Mouse (Mus musculus) activated CD4-positive, CD25-positive, alpha-beta regulatory T cell, adult 4 months (primary cell): ENCODE results near the gene Gna14. TPM values are rescaled to one million over a fixed set of nuclear protein-coding genes. Genes with fewer than 3 reads are reported as not detected.

ENCODE experiments used
- ATAC-seq: one replicate; pipeline ENCODE4 v1.8.0; 2017
- polyA plus RNA-seq, 2 experiments: library from polyadenylated mRNA; unstranded; fragments of 100-300 nt; shearing (Covaris generic); gene quantifications; one replicate each; pipeline ENCODE4 v1.2.1; 2017

Gna14 gene
- polyA plus RNA-seq, 2 experiments from 2014 or later: 3.3 to 4.7 TPM

GRCm38 (mm10) chr19:16598653-16599297 is 163.2 kb downstream of the Gna14 start:
- no peak for ATAC-seq

DNA sequence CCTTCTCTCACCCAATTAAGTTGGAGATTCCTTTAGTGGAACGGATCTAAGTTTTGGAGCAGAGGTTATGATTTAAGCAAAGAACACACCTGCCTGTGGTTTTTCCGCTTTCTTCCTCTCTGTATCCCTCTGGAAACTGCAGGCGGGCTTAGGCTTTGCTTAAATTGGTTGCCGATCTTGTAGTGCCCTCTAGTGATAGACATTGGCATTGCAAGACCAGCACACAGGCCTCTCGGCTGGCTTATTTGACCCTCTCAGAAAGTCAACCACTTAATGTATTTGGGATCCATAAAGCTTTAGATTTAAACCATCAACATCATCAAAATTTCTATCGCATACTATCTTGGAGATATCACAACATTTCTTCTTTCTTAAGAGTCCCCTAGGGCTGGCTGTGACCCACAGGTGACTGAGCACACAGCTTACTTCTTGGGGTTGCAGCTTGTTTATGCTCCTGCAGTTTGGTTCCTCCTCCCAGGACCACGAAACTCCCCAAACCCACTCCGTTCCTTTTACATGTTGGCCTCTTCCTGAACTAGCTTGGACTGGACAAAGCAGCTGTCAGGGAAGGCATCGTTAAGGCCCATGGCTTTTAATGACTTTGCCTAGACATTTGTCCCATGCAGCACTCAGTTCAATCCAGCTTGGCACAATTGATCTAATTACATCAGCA is 163.9 kb downstream of the Gna14 start:
- ATAC-seq: no peak

GRCm38 (mm10) chr19:16602026-16602425 is 166.5 kb downstream of the Gna14 start:
- no peak for ATAC-seq

GRCm38 (mm10) chr19:16607634-16608033 is 172.1 kb downstream of the Gna14 start:
- no peak for ATAC-seq

- ATAC-seq: no peak
These were observed 187.6 kb downstream of the Gna14 start for GRCm38 (mm10) chr19:16623154-16623553.

DNA sequence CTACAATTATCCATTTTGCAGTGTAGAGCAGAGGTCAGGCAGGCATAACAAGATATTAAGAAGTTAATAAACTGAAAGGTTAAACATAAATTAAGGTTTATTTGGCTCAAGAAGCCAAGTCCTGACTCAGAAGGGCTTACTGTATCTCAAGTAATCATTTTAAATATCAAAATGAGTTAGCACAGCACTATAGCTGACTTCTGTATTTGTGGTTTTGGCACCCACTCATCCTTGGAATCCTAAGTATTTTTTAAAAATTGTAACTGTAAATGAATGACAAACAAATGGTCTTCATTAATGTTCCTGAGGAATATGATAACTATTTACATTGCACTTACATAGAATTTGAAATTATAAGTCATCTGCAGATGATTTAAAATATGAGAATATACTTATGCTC is 189.4 kb downstream of the Gna14 start:
- ATAC-seq: no peak

DNA sequence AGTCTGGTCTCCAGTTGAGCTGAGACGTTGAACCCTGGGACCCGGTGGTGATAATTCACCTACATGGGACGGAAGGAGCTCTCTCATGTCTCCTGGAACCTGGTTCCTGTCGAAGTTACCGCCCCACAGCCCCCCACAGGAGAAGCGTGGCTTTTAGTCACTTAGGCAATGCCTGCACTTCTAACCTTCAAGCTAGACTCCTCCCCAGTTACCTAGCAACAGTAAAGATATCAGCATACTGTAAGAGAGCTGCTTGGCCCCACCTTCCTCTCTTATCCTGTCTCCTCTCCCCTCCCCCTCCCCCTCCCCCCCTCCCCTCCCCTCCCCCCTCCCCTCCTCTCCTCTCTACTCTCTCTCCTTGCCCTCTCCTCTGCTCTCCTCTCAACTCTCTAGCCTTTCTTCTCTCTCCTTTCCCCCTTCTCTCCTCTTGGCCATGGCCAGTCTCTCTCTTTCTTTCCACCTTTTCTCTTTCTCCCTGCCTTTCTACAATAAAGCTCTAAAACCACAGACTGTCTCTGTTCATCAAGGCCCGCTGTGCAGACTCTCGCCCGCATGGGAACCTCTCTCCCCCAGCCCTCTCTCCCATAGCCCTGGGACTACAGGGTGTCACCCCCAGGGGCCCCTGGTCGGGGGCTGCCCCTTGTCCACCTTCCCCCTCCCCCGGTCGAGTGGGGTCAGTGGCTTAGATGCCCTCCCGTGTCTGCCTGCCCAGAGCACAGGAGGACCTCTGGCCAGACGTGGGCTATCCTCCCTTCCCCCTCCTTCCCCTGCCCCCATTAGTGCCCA is 190.2 kb downstream of the Gna14 start:
- ATAC-seq: no peak
